Mouse (Mus musculus): ENCODE results near the gene Ccdc151. TPM values are rescaled to one million over a fixed set of nuclear protein-coding genes. Genes with fewer than 3 reads are reported as not detected.
A peak's percentile ranks its signal among the peaks of the same experiment; 100 is the strongest.

Gene Ccdc151
- polyA plus RNA-seq, 1 experiment from 2014 or later = 2.6 TPM

DNA sequence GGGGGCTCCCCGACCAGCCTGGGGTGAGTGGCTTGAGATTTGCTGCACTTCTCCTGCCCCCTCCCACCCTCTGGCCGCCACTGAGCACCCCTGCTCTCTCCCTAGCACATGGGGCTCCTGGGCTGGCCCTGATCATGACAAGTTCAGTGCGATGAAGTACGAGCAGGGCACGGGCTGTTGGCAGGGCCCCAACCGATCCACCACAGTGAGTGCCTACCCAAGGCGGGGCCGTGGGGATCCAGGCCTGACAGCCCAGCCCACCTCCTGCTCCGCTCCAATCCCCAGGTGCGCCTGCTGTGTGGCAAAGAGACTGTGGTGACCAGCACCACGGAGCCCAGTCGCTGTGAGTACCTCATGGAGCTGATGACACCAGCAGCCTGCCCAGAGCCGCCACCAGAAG, 10.3 kb upstream of the Ccdc151 start:
- DNase-seq (ENCODE audit: low spot score) = no peak
- Histone ChIP-seq H3K4me2 (ENCODE audit: low read depth, low read length) (no peak overlapping the region), H3K36me3 (replicated peaks; ENCODE audit: control insufficient read depth, insufficient read depth, low read depth, low read length) (peaks cover 19% of the 10 kb centered on the region), H3K4me3 (ENCODE audit: low read depth, low read length) (no peak overlapping the region), H3K9ac (replicated peaks; ENCODE audit: low read length) (no peak overlapping the region), H3K27ac (replicated peaks; ENCODE audit: low read depth, low read length) (no peak overlapping the region), H3K27me3 (ENCODE audit: control insufficient read depth, insufficient read depth, low read length) (no peaks in the 10 kb centered on the region), H3K4me1 (ENCODE audit: control insufficient read depth, insufficient read depth, low read length) (no peaks in the 10 kb centered on the region), H3K9me3 (replicated peaks; ENCODE audit: control insufficient read depth, low read length) (no peaks in the 10 kb centered on the region)
- WGBS = 93% methylated on average over 13 of the region's 13 CpGs
- no peak for ATAC-seq (replicated peaks; ENCODE audit: insufficient number of reproducible peaks, low FRiP score, low TSS enrichment, low read depth)

DNA sequence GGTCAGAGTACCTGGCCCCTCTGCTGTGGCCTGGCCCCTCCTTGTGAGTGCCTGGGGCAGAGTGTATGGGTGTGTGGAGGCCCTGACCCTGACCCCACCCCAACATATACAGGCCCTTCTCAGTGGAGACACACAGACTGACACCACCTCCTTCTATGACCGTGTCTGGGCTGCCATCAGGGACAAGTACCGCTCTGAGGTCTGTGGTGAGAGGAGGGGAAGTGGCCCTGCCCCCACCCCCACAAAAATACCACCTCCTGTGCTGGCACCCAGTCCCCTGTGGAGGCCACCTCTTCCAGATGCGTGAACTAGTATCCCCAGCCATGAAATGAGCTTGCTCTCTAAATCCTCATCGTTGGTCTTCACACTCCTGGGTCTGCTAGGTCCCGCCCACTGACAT, 8.6 kb upstream of the Ccdc151 start:
- Histone ChIP-seq H3K36me3 (replicated peaks; ENCODE audit: control insufficient read depth, insufficient read depth, low read depth, low read length) (peaks cover 19% of the 10 kb centered on the region), H3K4me3 (ENCODE audit: low read depth, low read length) (no peak overlapping the region), H3K4me2 (ENCODE audit: low read depth, low read length) (no peak overlapping the region), H3K9ac (replicated peaks; ENCODE audit: low read length) (no peak overlapping the region), H3K27me3 (ENCODE audit: control insufficient read depth, insufficient read depth, low read length) (no peaks in the 10 kb centered on the region), H3K4me1 (ENCODE audit: control insufficient read depth, insufficient read depth, low read length) (no peaks in the 10 kb centered on the region), H3K27ac (replicated peaks; ENCODE audit: low read depth, low read length) (no peak overlapping the region), H3K9me3 (replicated peaks; ENCODE audit: control insufficient read depth, low read length) (no peaks in the 10 kb centered on the region)
- ATAC-seq (replicated peaks; ENCODE audit: insufficient number of reproducible peaks, low FRiP score, low TSS enrichment, low read depth) = peak; percentile 31
- 91% methylated on average over 5 of the region's 5 CpGs for WGBS
- no peak for DNase-seq (ENCODE audit: low spot score)

DNA sequence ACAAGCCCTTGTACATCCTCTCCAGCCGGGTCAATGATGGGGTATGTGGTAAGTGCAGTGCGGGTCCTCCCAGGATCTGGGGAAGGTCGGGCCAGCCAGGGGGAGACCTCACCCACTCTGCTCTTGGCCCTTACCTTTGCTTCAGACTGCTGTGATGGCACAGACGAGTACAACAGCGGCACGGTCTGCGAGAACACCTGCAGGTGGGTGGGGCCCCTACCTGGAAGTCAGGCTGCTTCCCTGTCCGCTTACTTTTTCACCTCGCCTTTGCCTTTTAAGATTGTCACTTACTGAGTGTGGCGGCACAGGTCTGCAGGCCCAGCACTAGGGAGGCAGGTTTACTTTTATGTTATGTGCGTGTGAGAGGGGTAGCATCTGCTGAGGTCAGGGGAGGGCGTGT, 2.1 kb upstream of the Ccdc151 start:
- Histone ChIP-seq H3K9ac (replicated peaks; ENCODE audit: low read length) (no peak overlapping the region), H3K4me2 (ENCODE audit: low read depth, low read length) (no peak overlapping the region; the same call in 1 of the 2 replicates), H3K27me3 (ENCODE audit: control insufficient read depth, insufficient read depth, low read length) (no peaks in the 10 kb centered on the region), H3K4me3 (ENCODE audit: low read depth, low read length) (no peak overlapping the region), H3K4me1 (ENCODE audit: control insufficient read depth, insufficient read depth, low read length) (no peaks in the 10 kb centered on the region), H3K9me3 (replicated peaks; ENCODE audit: control insufficient read depth, low read length) (no peaks in the 10 kb centered on the region), H3K27ac (replicated peaks; ENCODE audit: low read depth, low read length) (no peak overlapping the region), H3K36me3 (replicated peaks; ENCODE audit: control insufficient read depth, insufficient read depth, low read depth, low read length) (no peaks in the 10 kb centered on the region; the same call in 1 of the 2 replicates)
- WGBS = 91% methylated on average over 12 of the region's 12 CpGs
- no peak for ATAC-seq (replicated peaks; ENCODE audit: insufficient number of reproducible peaks, low FRiP score, low TSS enrichment, low read depth)
- DNase-seq (ENCODE audit: low spot score) = no peak

DNA sequence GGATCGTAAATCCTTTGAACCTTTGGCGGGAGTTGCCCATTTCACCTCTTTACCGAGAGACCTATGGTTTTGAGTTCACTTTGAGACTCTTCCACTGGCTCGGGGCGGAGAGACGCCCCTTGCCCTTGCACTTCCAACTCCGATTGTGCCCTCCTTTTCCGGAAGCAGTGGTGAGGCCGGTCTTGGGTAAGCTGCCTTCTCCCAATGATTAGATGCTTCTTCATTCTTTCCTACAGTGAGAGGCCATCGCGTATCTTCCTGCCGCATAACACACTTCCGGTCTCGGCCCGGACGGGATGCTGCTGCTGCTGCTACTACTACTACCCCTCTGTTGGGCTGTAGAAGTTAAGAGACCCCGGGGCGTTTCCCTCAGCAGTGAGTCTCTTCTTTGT, 725 bp upstream of the Ccdc151 start:
- H3K9me3 ChIP-seq (replicated peaks; ENCODE audit: control insufficient read depth, low read length) = no peaks in the 10 kb centered on the region
- H3K4me3 ChIP-seq (ENCODE audit: low read depth, low read length) = peak overlapping the region; percentile 68
- no peaks in the 10 kb centered on the region for H3K27me3 ChIP-seq (ENCODE audit: control insufficient read depth, insufficient read depth, low read length)
- peak; percentile 45 for DNase-seq (ENCODE audit: low spot score)
- under 1% methylated on average over 18 of the region's 18 CpGs for WGBS
- H3K4me2 ChIP-seq (ENCODE audit: low read depth, low read length) = peak overlapping the region; percentile 85
- no peaks in the 10 kb centered on the region for H3K4me1 ChIP-seq (ENCODE audit: control insufficient read depth, insufficient read depth, low read length)
- H3K27ac ChIP-seq (replicated peaks; ENCODE audit: low read depth, low read length) = no peak overlapping the region
- no peaks in the 10 kb centered on the region for H3K36me3 ChIP-seq (replicated peaks; ENCODE audit: control insufficient read depth, insufficient read depth, low read depth, low read length)
- no peak for ATAC-seq (replicated peaks; ENCODE audit: insufficient number of reproducible peaks, low FRiP score, low TSS enrichment, low read depth)
- peak overlapping the region; percentile 71 for H3K9ac ChIP-seq (replicated peaks; ENCODE audit: low read length)

DNA sequence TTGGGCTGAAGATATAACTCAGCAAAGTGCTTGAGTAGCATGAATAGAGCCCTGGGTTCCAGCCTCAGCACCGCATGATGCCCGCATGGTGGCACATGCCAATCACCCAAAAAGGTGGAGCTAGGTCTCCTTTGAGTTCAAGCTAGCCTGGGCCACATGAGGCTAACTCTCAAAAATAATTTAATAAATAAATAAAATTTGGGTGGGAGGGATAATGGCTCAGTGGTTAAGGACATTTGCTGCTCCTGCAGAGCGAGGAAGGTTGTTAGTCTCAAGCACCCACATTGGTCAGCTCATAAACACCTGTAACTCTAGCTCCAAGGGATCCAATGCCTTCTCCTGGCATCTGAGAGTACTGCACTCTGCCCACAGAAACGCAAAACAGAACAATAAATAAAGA, 801 bp downstream of the Ccdc151 start:
- no peak overlapping the region for H3K4me3 ChIP-seq (ENCODE audit: low read depth, low read length)
- 84% methylated on average over 4 of the region's 4 CpGs for WGBS
- H3K9me3 ChIP-seq (replicated peaks; ENCODE audit: control insufficient read depth, low read length) = no peaks in the 10 kb centered on the region
- H3K9ac ChIP-seq (replicated peaks; ENCODE audit: low read length) = no peak overlapping the region
- ATAC-seq (replicated peaks; ENCODE audit: insufficient number of reproducible peaks, low FRiP score, low TSS enrichment, low read depth) (no peak), DNase-seq (ENCODE audit: low spot score) (no peak)
- H3K36me3 ChIP-seq (replicated peaks; ENCODE audit: control insufficient read depth, insufficient read depth, low read depth, low read length) = no peaks in the 10 kb centered on the region
- H3K27ac ChIP-seq (replicated peaks; ENCODE audit: low read depth, low read length) = no peak overlapping the region
- no peaks in the 10 kb centered on the region for H3K27me3 ChIP-seq (ENCODE audit: control insufficient read depth, insufficient read depth, low read length)
- no peak overlapping the region for H3K4me2 ChIP-seq (ENCODE audit: low read depth, low read length)
- H3K4me1 ChIP-seq (ENCODE audit: control insufficient read depth, insufficient read depth, low read length) = no peaks in the 10 kb centered on the region

DNA sequence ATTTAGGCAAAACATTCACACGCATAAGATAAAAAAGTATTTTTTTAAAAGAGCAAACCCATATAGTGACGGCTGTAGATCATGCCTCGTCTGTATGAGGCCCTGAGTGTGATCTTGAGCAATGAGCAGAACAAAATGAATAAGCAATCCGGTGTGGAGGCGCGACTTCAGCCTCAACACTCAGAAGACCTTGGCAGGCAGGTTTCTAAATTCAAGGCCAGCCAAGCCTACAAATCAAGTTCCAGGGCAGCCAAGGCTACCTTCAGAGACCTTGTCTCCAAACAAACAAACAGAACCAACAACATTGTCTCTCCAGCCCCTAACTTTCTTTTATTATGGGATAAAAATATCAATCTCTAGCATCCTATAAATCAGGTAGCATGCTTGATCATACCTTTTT, 2.1 kb downstream of the Ccdc151 start:
- Histone ChIP-seq H3K36me3 (replicated peaks; ENCODE audit: control insufficient read depth, insufficient read depth, low read depth, low read length) (no peaks in the 10 kb centered on the region), H3K9ac (replicated peaks; ENCODE audit: low read length) (no peak overlapping the region), H3K4me1 (ENCODE audit: control insufficient read depth, insufficient read depth, low read length) (no peaks in the 10 kb centered on the region), H3K27me3 (ENCODE audit: control insufficient read depth, insufficient read depth, low read length) (no peaks in the 10 kb centered on the region), H3K9me3 (replicated peaks; ENCODE audit: control insufficient read depth, low read length) (no peaks in the 10 kb centered on the region), H3K4me2 (ENCODE audit: low read depth, low read length) (no peak overlapping the region), H3K27ac (replicated peaks; ENCODE audit: low read depth, low read length) (no peak overlapping the region), H3K4me3 (ENCODE audit: low read depth, low read length) (no peak overlapping the region)
- ATAC-seq (replicated peaks; ENCODE audit: insufficient number of reproducible peaks, low FRiP score, low TSS enrichment, low read depth) (no peak), DNase-seq (ENCODE audit: low spot score) (no peak)
- WGBS = 92% methylated on average over 6 of the region's 6 CpGs

DNA sequence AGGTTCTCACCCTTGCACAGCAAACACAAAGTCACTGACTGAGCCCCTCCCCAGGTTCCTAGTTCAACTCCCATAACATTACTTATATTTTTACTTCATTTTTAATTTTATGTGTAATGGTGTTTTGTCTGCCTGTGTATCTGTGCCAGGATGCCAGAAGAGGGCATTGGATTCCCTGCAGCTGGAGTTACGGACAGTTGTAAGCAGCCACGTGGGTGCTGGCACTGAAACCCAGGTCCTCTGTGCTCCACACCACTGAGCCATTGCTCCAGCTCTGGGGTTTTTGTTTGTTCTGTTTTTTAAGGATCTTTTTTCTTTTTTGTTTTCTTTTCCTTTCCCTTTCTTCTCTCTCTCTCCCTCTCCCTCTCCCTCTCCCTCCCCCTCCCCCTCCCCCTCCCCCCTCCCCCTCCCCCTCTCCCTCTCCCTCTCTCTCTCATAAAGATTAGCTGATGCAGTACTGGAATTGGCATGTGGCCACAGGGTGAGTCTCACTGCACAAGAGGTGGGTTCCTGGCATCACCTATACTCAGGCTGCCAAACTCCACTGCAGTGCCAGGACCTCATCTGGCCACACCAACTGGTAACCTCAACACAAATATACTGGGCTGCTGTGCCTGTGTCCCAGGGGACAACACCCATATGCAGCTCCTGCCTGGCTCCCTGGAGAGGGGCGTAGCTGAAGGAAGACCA, 6.1 kb downstream of the Ccdc151 start:
- Histone ChIP-seq H3K4me1 (ENCODE audit: control insufficient read depth, insufficient read depth, low read length) (no peaks in the 10 kb centered on the region), H3K9me3 (replicated peaks; ENCODE audit: control insufficient read depth, low read length) (no peaks in the 10 kb centered on the region), H3K4me3 (ENCODE audit: low read depth, low read length) (no peak overlapping the region), H3K4me2 (ENCODE audit: low read depth, low read length) (no peak overlapping the region), H3K27ac (replicated peaks; ENCODE audit: low read depth, low read length) (no peak overlapping the region), H3K9ac (replicated peaks; ENCODE audit: low read length) (no peak overlapping the region), H3K27me3 (ENCODE audit: control insufficient read depth, insufficient read depth, low read length) (peaks cover 6% of the 10 kb centered on the region), H3K36me3 (replicated peaks; ENCODE audit: control insufficient read depth, insufficient read depth, low read depth, low read length) (no peaks in the 10 kb centered on the region)
- no peak for DNase-seq (ENCODE audit: low spot score)
- 88% methylated on average over 3 of the region's 3 CpGs for WGBS
- ATAC-seq (replicated peaks; ENCODE audit: insufficient number of reproducible peaks, low FRiP score, low TSS enrichment, low read depth) = no peak

DNA sequence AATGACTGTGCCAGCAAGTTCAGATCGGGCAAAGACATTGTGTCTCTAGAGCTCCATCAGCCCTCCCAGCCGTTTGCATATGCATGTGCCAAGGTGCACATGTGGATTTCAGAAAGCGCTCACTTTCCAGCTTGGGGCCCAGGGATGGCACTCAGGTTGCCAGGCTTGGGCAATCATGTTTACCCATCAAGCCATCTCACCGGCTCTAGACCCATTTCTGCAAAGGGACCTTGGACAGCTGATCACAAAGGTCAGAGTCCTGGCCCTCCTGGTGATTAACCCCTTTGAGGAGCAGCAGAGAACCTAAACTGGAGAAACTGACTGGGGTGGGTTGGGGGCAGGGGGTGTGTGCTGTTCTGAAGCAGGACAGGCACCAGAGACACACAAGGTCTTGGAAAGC, 10.2 kb downstream of the Ccdc151 start:
- ATAC-seq (replicated peaks; ENCODE audit: insufficient number of reproducible peaks, low FRiP score, low TSS enrichment, low read depth) = no peak
- Histone ChIP-seq H3K9me3 (replicated peaks; ENCODE audit: control insufficient read depth, low read length) (no peaks in the 10 kb centered on the region), H3K27me3 (ENCODE audit: control insufficient read depth, insufficient read depth, low read length) (peaks cover 46% of the 10 kb centered on the region), H3K9ac (replicated peaks; ENCODE audit: low read length) (no peak overlapping the region), H3K4me2 (ENCODE audit: low read depth, low read length) (no peak overlapping the region), H3K4me1 (ENCODE audit: control insufficient read depth, insufficient read depth, low read length) (peaks cover 8% of the 10 kb centered on the region), H3K27ac (replicated peaks; ENCODE audit: low read depth, low read length) (no peak overlapping the region), H3K36me3 (replicated peaks; ENCODE audit: control insufficient read depth, insufficient read depth, low read depth, low read length) (no peaks in the 10 kb centered on the region), H3K4me3 (ENCODE audit: low read depth, low read length) (no peak overlapping the region)
- WGBS = 78% methylated on average over 4 of the region's 4 CpGs
- no peak for DNase-seq (ENCODE audit: low spot score)
